Mouse (Mus musculus) embryonic fibroblast, embryonic 13.5 days (primary cell): ENCODE measurements around the gene Psen2. TPM values are rescaled to one million over a fixed set of nuclear protein-coding genes. Genes with fewer than 3 reads are reported as not detected.

Experiments used
- H3K27ac ChIP-seq: 2 replicates; pipeline ENCODE4 v1.5.1; 2012; ENCODE audit warnings: low read length, control low read depth, inconsistent platforms; ENCODE audit not compliant: insufficient read depth
- H3K4me1 ChIP-seq: 2 replicates; pipeline ENCODE4 v1.6.1; 2011; ENCODE audit warnings: low read length; ENCODE audit not compliant: control insufficient read depth, insufficient read depth
- H3K4me3 ChIP-seq: 2 replicates; pipeline ENCODE4 v1.5.1; 2011; ENCODE audit warnings: mild to moderate bottlenecking, control low read depth, low read length; ENCODE audit not compliant: insufficient read depth
- CTCF ChIP-seq: IDR thresholded peaks from 2 replicates; pipeline ENCODE4 v1.5.1; 2011; ENCODE audit warnings: mild to moderate bottlenecking, control low read depth, low read length, moderate library complexity, borderline replicate concordance; ENCODE audit not compliant: insufficient read depth
- POLR2A ChIP-seq: IDR thresholded peaks from 2 replicates; pipeline ENCODE4 v1.6.1; 2011; ENCODE audit warnings: low read depth, mild to moderate bottlenecking, control low read depth, low read length, moderate library complexity
- polyA plus RNA-seq: library from polyadenylated mRNA; stranded (reverse); fragments of >200 nt; gene quantifications from 2 replicates; pipeline ENCODE4 v1.2.4, GENCODE M21; 2011; ENCODE audit warnings: low read depth; ENCODE audit not compliant: missing spikeins, insufficient read length

Psen2 gene
- polyA plus RNA-seq, 1 experiment, result 27.4 TPM

DNA sequence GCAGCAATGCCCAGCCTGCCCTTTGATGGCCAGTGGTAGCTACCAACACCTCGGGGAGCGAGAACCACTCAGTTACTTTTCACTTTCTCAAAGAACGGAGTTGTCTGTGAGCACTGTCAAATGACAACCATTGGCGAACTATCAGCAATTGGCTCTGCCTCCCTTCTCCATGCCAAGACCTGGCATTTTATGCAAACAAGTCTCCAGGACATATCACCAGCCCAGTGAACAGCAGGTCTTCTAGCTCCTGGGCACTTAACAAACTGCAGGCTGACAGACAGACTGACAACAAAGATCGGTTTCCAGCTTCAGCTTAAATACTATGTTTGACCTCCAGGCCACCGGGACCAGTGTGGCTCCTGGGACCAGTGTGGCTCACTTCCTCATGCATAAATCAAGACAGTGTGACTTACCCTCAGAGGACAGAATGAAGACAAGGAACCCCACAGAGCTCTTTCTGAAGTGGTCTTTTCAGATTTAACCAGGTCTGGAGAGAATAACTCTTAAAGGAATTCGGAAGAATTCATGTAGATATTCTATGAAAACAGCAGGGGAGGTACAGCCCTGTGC is 71.5 kb downstream of the Psen2 start:
- TF ChIP-seq CTCF (no peak), POLR2A (no peak)
- no peak overlapping the region for H3K27ac ChIP-seq

DNA sequence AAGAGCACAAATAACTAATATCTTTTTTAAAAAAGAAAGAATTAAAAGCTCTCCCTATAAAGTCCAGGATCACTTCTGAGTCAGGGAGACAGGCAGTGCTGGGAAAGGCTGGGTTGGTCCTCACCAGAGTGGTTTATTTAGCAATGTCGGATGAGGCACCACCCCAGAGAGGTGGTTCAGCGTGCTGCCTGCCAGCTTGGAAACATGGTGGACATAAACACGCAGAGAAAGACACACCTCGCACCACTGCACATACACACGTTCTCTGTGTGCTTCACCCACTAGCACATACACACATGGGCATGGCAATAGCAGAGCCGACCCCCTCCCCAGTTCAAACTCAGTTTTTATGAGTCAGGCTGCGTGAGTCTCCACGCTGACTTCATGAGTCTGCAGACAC is 72.1 kb downstream of the Psen2 start:
- H3K27ac ChIP-seq, result no peak overlapping the region
- TF ChIP-seq CTCF (no peak), POLR2A (no peak)
- 0 out of 2 replicates have a peak, but pooled peaks cover 3% of the 10 kb centered on the region for H3K4me1 ChIP-seq
- H3K4me3 ChIP-seq, result no peak overlapping the region

More for the DNA sequence above, 71.5 kb downstream of the Psen2 start:
- Histone ChIP-seq H3K4me1 (0 out of 2 replicates have a peak, but pooled peaks cover 3% of the 10 kb centered on the region), H3K4me3 (no peak overlapping the region)

DNA sequence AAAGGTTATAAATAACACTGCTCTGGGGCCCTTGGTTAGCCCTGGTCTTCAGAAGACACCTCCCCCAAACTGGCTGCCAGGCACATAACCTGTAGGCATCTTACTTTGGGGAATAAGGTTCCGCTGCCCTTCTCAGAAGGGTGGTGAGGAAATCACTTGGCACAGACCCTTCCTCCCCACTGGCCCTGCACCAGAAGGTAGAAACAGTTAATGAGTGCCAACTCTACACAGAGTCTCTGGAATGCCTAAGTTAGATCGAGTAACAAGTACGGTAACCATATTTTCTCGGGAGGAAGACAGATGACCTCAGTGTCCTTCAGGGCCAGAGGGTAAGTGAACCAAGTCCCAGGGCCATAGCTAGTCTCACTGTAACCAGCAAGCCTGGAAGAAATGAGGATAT is 74.3 kb downstream of the Psen2 start:
- Histone ChIP-seq H3K27ac (no peak overlapping the region), H3K4me1 (no peaks in the 10 kb centered on the region), H3K4me3 (no peak overlapping the region)
- TF ChIP-seq CTCF (no peak), POLR2A (no peak)

DNA sequence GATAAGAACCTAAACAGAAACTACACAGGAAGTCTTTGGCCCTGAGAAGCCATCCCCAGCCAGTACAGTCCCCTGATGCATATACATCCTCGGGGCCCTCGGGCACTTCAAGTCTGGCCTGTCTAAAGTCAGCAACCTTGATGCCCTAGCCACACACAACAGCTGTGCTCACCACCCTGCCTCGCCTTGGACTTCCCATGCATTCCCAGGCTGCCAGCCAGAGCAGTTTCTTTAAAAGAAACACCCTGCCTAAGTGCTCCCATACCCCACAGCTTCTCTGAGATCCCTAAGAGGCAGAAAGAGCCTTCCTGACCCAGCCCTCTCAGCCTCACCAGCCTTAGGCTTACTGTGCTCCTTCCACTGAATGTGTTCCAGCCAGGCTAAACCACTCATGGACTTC is 76.9 kb downstream of the Psen2 start:
- no peak for TF ChIP-seq CTCF
- TF ChIP-seq POLR2A, result no peak
- H3K4me1 ChIP-seq, result no peaks in the 10 kb centered on the region
- H3K27ac ChIP-seq, result no peak overlapping the region
- H3K4me3 ChIP-seq, result no peak overlapping the region

DNA sequence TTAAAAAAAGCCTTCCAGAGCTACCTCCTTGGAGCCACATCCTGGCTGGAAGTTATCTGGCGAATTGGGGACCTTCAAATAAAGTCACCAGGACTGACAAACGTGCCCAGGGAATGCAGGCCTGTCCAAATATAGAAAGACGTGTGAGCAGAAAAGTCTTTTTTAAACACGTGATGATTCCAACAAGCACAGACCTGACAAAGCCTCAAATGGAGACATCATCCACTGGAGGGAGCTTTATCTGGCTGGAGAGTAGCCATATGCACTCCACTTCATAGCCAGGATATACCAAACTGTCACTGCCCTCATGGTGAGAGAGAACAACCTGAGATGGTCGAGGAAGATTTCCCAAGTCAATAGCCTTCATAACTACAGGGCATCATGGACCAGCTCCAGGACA is 77.4 kb downstream of the Psen2 start:
- H3K4me3 ChIP-seq, result no peak overlapping the region
- H3K4me1 ChIP-seq, result no peaks in the 10 kb centered on the region
- TF ChIP-seq CTCF (no peak), POLR2A (no peak)
- no peak overlapping the region for H3K27ac ChIP-seq

DNA sequence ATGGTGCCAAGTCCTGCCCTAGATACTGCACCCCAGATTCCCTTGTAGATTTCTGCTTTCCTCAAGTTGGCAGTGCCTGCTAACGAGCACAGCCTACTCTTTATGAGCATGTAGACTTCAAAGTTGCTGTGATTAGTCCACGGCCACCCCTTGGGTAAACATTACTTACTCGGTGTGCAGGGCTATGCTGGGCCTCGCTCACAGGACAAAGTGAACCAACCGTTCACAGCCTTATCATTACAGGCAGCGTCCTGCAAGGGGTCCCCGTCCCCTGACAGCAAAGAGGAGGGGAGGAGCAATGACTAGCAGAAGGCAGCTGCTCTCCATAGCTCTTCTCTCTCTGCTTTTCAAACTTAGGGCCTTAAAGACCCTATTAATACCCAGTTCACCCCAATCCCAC is 78.5 kb downstream of the Psen2 start:
- Histone ChIP-seq H3K4me1 (no peaks in the 10 kb centered on the region), H3K27ac (no peak overlapping the region), H3K4me3 (no peak overlapping the region)
- no peak for TF ChIP-seq POLR2A
- TF ChIP-seq CTCF, result no peak

DNA sequence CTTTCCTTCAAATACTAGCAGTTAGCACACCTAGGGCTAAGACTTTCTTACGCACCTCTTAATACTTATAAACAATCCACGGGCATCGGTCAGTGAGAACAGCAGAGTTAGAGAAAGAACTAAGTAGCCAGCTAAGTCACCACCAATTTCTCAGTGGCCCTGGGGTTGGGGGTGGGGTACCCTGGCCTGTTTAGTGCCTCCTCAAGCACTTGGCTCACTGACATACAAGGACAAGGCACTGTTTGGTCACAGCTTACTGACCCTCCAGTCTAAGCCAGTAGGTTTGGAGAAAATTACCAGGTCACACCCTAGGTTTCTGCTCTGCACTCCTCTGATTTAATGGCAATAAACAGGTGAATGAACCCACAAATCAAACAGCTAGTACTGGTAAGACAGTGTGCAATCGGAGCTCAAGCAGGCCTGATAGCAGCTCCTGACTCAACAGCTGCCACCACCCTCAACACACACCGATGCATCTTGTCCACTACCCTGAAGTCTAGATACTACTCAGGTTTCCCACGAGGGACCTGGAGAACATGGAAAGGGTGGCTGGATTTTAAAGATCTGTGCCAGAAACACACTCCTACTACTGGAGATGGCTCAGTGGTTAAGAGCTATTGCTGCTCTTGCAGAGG is 79.6 kb downstream of the Psen2 start:
- H3K4me3 ChIP-seq, result no peak overlapping the region
- H3K27ac ChIP-seq, result no peak overlapping the region
- no peaks in the 10 kb centered on the region for H3K4me1 ChIP-seq
- TF ChIP-seq CTCF (no peak), POLR2A (no peak)

DNA sequence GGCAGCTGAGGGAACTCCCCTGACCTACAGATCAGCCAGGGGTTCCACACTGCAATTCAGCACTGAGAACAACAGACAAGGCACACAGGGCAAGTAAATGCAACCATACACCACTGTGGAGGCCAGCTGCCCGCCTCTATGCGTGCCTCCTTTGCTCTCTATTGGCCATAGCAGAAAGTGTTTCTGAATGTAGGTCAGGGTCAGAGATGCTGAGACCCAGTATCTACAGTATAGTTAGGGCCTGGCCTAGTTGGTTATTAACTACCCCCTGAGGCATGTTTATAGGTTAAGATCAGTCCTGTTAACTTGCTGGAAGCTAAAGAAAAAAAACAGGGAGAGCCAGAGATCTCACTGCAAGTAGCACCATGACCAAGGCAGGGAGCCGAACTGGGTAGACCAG is 80.5 kb downstream of the Psen2 start:
- no peaks in the 10 kb centered on the region for H3K4me1 ChIP-seq
- TF ChIP-seq POLR2A (no peak), CTCF (no peak)
- no peak overlapping the region for H3K27ac ChIP-seq
- no peak overlapping the region for H3K4me3 ChIP-seq

DNA sequence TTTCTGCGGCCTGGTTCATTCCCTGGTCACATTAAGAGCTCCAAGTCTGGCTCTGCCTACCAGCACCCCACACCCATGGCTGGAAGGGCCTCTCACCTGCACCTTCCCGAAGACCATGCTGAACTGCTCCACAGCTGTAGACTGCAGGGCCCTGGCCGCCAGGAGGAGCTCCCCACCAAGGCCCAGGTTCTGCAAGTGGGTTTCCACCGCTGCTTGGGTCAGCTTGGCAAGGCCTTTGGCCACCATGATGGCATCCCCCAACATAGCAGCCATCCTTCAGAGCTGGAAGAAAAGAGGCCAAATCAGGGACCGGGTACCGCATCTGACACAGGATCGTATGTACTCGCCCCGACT is 81.3 kb downstream of the Psen2 start:
- H3K27ac ChIP-seq, result no peak overlapping the region
- TF ChIP-seq POLR2A (no peak), CTCF (no peak)
- H3K4me1 ChIP-seq, result no peaks in the 10 kb centered on the region
- H3K4me3 ChIP-seq, result no peak overlapping the region

DNA sequence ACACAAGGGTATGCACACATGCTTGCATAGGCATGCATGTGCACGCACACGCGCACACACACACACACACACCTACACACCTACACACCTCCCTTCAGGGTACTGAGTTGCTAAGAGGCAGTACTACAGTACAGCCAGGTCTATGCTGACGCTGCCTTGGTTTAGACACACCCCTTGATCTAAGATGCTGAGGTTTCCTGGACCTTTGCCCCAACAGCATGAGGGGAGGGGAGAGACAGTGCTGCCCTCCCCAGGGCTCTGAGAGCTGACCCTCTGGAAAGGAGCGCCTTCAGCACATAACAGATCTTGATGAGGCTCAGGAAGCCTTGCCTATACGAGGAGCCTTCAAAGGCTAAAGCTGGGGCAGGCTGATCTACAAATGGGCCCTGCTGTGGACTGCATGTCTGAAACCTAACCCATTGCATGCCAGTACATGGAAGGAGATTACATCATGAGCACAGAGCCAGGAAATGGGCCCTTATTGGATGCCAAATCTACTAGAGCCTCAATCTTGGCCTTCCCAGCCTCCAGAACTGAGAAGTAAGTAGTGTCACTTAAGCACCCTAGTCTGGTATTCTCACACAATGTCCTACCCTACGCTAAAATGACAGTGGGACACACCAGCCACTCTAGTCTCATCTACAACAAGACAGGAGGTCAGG is 81.8 kb downstream of the Psen2 start:
- no peak overlapping the region for H3K27ac ChIP-seq
- H3K4me1 ChIP-seq, result no peaks in the 10 kb centered on the region
- no peak overlapping the region for H3K4me3 ChIP-seq
- TF ChIP-seq CTCF, result no peak
- no peak for TF ChIP-seq POLR2A
